Mouse (Mus musculus): ENCODE data around the gene Zfp459. TPM values are rescaled to one million over a fixed set of nuclear protein-coding genes. Genes with fewer than 3 reads are reported as not detected.

Gene Zfp459
- total RNA-seq, 2 experiments from 2014 or later = 6.0 to 6.5 TPM

Other genes with a start within 250 kb of the Zfp459 start
- gene Rsl1, start 248.2 kb downstream of the Zfp459 start, total RNA-seq (2021) = 1 to 10 TPM; 4.8 to 6.5 TPM
- gene Zfp455, start 226.9 kb downstream of the Zfp459 start, total RNA-seq (2021) = 1 to 10 TPM; 3.3 to 3.4 TPM
- gene Zfp458, start 143.0 kb downstream of the Zfp459 start, total RNA-seq (2021) = 10 to 100 TPM; 17.7 to 21.5 TPM
- gene Zfp457, start 114.9 kb downstream of the Zfp459 start, total RNA-seq (2021) = 1 to 10 TPM; 3.0 to 5.5 TPM
- gene Zfp595, start 88.8 kb downstream of the Zfp459 start, total RNA-seq (2021) = 1 to 10 TPM; 2.0 to 3.8 TPM
- gene Gm28044, start 60.9 kb downstream of the Zfp459 start, total RNA-seq (2021) = not detected
- under 1 TPM; 0.91 to 1.00 TPM for gene Zfp953, start 60.8 kb downstream of the Zfp459 start, total RNA-seq (2021)
- under 1 TPM in 1 of 2 experiments, not detected in 1; 0.52 TPM for gene Gm28041, start 45.7 kb downstream of the Zfp459 start, total RNA-seq (2021)
- 1 to 10 TPM in 1 of 2 experiments, under 1 TPM in 1; 0.86 to 1.2 TPM for gene Zfp456, start 45.6 kb downstream of the Zfp459 start, total RNA-seq (2021)
- gene Zfp429, start 21.6 kb downstream of the Zfp459 start, total RNA-seq (2021) = 1 to 10 TPM; 3.2 to 3.7 TPM
- gene Zfp874a, start 30.2 kb upstream of the Zfp459 start, total RNA-seq (2021) = 10 to 100 TPM; 12.6 TPM
- gene Zfp874b, start 62.8 kb upstream of the Zfp459 start, total RNA-seq (2021) = 10 to 100 TPM; 15.5 to 17.5 TPM
- gene Zfp58, start 79.1 kb upstream of the Zfp459 start, total RNA-seq (2021) = 1 to 10 TPM; 7.2 to 7.7 TPM
- 1 to 10 TPM in 1 of 2 experiments, not detected in 1; 1.8 TPM for gene Gm26965, start 104.7 kb upstream of the Zfp459 start, total RNA-seq (2021)
- 10 to 100 TPM; 21.8 to 22.2 TPM for gene Zfp87, start 104.8 kb upstream of the Zfp459 start, total RNA-seq (2021)
- gene Zfp748, start 132.4 kb upstream of the Zfp459 start, total RNA-seq (2021) = 10 to 100 TPM in 1 of 2 experiments, 1 to 10 TPM in 1; 8.8 to 10.6 TPM
- gene Zfp729b, start 188.3 kb upstream of the Zfp459 start, total RNA-seq (2021) = 1 to 10 TPM; 7.6 to 9.7 TPM
- gene Gm49345, start 216.4 kb upstream of the Zfp459 start, total RNA-seq (2021) = 1 to 10 TPM in 1 of 2 experiments, under 1 TPM in 1; 0.82 to 2.1 TPM
- 1 to 10 TPM; 7.5 to 10.0 TPM for gene Zfp729a, start 216.4 kb upstream of the Zfp459 start, total RNA-seq (2021)

Data from left cerebral cortex, postnatal 36 days (tissue).